Mouse (Mus musculus): Measurements from ENCODE around the gene Arntl2. TPM values are rescaled to one million over a fixed set of nuclear protein-coding genes. Genes with fewer than 3 reads are reported as not detected.

The Arntl2 gene
- polyA plus RNA-seq (2015; fragmentation: Nextera tagmentation; extraction: Ambion mirVana): 7.3 and 10.2 TPM in 2 replicates

DNA sequence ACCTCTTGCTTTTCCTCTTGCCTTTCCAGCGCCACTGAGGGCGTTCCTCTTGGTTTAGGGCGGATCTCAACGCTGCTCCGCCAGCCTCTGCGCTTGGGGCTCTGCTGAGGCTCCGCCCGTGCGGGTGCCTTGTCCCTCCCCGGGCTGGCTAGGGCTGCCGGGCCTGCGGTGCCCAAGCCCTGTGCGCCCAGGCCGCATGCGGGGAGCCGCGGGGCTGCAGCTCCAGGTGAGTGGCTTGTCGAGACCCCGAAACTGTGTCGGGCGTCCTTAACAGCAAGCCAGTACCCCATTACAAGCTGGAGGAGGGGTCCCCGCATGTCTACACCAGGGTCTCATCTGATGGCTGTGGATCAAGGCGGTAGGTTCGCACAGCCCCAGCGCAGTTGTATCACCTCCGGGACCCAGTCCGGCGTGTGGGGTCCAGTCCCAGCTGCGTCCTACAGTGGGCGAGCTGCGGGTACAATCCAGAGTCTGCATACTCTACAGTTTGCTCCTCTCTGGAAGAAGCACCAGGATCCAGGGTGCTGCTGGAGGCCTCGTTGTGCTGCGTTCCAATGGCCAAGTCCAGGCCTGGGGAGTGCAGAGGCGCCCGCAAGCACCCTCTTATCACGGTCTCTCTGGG lies at the start of gene Arntl2:
Arntl2 (plus strand) TSS at position 132 of the 622 bp plus-strand sequence.
- Histone ChIP-seq H3K27me3 (peaks cover 6% of the 10 kb centered on the region; the same call in 1 of the 2 replicates), H3K27ac (no peak within 1 kb of the TSS), H3K9ac (peak within 1 kb of the TSS; percentile 72), H3K4me2 (replicated peaks) (peak within 1 kb of the TSS; percentile 85), H3K36me3 (no peaks in the 10 kb centered on the region), H3K9me3 (no peaks in the 10 kb centered on the region), H3K4me3 (peak within 1 kb of the TSS; percentile 54), H3K4me1 (peaks cover 8% of the 10 kb centered on the region; the same call in 1 of the 2 replicates)
- peak; percentile 97 for ATAC-seq (ENCODE audit: low FRiP score, low read depth)
- under 1% methylated on average over 36 of the region's 36 CpGs for WGBS

DNA sequence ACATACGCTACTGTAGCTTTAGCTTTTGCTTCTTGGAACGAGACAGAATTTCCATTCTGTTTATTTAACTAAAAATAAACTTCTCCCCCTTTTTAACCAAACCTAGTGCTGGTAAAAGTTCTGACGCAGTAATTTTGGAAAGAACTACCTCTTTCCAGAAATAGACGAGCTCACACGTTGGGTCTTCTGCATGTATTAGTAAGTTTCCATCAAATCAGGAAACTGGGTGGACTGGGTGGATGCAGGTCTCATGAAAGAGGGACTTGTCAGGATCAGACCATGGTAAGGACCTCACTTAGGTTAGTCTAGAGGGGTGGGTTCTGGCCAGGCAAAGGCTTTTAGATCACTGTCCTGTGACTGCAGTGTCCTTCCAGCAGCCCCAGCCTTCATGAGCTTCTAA lies 49.3 kb upstream of the Arntl2 start:
- H3K4me3 ChIP-seq: no peak overlapping the region
- no peak overlapping the region for H3K4me2 ChIP-seq (replicated peaks)
- 0 out of 2 replicates have a peak, but pooled peaks have one; percentile 32 for ATAC-seq (ENCODE audit: low FRiP score, low read depth)
- peak overlapping the region; percentile 55; the same call in 1 of the 2 replicates for H3K27ac ChIP-seq
- no peak overlapping the region for H3K9ac ChIP-seq
- H3K27me3 ChIP-seq: no peaks in the 10 kb centered on the region
- no peaks in the 10 kb centered on the region for H3K36me3 ChIP-seq
- 67% methylated on average over 5 of the region's 5 CpGs for WGBS
- no peaks in the 10 kb centered on the region for H3K9me3 ChIP-seq
- peaks cover 15% of the 10 kb centered on the region for H3K4me1 ChIP-seq

DNA sequence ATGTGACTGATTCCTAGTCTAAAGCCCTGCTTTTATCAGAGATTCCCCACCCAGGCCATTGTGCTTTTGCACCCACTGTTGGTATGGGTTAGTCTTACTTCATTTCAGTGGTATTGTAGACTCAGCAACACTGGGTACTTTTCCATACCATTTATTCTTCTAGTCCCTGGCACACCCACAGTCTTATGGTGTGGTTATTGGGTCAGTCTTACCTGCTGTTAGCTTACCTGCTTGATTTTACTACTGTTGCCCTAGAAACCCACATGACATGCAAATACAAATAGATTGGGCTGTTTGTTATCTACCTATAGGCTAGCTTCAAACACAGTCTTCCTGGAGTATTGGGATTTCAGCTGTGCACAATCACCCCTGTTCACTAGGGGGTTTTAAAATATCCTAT lies 48.8 kb upstream of the Arntl2 start:
- H3K27me3 ChIP-seq: no peaks in the 10 kb centered on the region
- no peak for ATAC-seq (ENCODE audit: low FRiP score, low read depth)
- peak overlapping the region; percentile 55; the same call in 1 of the 2 replicates for H3K27ac ChIP-seq
- no peak overlapping the region for H3K9ac ChIP-seq
- H3K4me3 ChIP-seq: no peak overlapping the region
- H3K4me1 ChIP-seq: peaks cover 17% of the 10 kb centered on the region
- H3K4me2 ChIP-seq (replicated peaks): no peak overlapping the region
- no peaks in the 10 kb centered on the region for H3K9me3 ChIP-seq
- no peaks in the 10 kb centered on the region for H3K36me3 ChIP-seq

DNA sequence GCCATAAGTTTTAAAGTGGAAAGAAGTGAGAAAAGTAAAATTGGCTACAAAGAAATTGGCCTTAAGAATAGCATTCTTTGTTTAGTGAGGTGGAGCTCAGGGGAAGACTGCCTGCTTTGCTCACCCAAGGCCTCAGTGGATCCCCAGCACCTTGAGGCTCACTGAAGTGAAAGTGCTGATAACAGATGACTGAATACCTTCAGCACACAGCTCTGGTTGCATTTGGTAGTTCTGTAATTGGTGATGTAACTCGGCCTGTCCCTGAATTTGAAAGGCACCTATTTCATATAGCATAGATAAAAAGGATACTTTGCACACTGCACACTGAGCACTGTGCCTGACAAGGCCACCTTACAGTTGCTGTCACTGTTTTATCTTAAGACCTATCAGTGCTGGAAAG lies 47.6 kb upstream of the Arntl2 start:
- H3K36me3 ChIP-seq: no peaks in the 10 kb centered on the region
- H3K4me2 ChIP-seq (replicated peaks): no peak overlapping the region
- H3K4me3 ChIP-seq: no peak overlapping the region
- no peak overlapping the region for H3K27ac ChIP-seq
- no peaks in the 10 kb centered on the region for H3K9me3 ChIP-seq
- H3K27me3 ChIP-seq: no peaks in the 10 kb centered on the region
- WGBS: 94% methylated on average over 1 of the region's 1 CpGs
- H3K4me1 ChIP-seq: peaks cover 21% of the 10 kb centered on the region
- no peak for ATAC-seq (ENCODE audit: low FRiP score, low read depth)
- no peak overlapping the region for H3K9ac ChIP-seq

DNA sequence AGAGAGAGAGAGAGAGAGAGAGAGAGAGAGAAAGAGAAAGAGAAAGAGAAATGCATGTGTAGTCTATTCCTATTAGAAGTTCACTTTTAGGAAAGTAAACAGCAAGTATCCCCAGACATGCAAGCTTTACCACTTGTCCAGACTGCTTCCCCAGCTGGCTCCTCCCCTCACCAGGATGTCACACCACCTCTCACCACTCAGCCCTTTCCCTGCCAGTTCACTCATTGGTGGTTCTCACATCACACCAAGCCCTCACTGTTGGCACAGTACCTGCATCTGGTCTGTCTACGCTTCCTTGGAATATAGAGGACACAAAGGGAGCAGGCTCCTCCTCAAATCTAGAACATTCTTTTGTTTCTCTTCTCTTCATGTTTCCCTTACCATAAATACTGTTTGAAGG lies 44.2 kb upstream of the Arntl2 start:
- Histone ChIP-seq H3K36me3 (no peaks in the 10 kb centered on the region), H3K9ac (no peak overlapping the region), H3K27ac (no peak overlapping the region), H3K4me3 (no peak overlapping the region), H3K4me1 (peaks cover 39% of the 10 kb centered on the region), H3K9me3 (no peaks in the 10 kb centered on the region), H3K27me3 (no peaks in the 10 kb centered on the region), H3K4me2 (replicated peaks) (no peak overlapping the region)
- 38% methylated on average over 1 of the region's 1 CpGs for WGBS
- ATAC-seq (ENCODE audit: low FRiP score, low read depth): no peak

DNA sequence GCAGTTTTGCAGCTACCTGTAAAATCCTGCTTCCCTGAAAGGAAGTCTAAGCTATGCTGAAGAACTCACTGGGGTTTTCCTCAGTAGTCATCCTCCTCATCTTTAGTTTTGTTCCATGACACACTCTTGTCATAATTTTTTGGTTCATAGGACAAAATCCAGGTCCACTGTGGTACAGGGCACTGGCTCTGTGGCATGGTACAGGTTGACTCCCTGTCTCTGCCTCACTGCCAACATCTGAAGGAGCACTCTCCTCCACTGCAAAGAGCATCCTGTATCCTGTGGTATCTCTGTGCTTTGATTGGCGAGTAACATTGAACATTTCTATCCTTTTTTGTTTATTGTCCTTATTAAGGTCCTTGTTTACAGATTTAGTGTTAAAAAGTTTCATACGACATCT lies 43.7 kb upstream of the Arntl2 start:
- Histone ChIP-seq H3K9me3 (no peaks in the 10 kb centered on the region), H3K9ac (no peak overlapping the region), H3K4me2 (replicated peaks) (no peak overlapping the region), H3K27ac (no peak overlapping the region), H3K4me1 (peaks cover 41% of the 10 kb centered on the region), H3K4me3 (no peak overlapping the region), H3K36me3 (no peaks in the 10 kb centered on the region), H3K27me3 (no peaks in the 10 kb centered on the region)
- 84% methylated on average over 2 of the region's 2 CpGs for WGBS
- no peak for ATAC-seq (ENCODE audit: low FRiP score, low read depth)

DNA sequence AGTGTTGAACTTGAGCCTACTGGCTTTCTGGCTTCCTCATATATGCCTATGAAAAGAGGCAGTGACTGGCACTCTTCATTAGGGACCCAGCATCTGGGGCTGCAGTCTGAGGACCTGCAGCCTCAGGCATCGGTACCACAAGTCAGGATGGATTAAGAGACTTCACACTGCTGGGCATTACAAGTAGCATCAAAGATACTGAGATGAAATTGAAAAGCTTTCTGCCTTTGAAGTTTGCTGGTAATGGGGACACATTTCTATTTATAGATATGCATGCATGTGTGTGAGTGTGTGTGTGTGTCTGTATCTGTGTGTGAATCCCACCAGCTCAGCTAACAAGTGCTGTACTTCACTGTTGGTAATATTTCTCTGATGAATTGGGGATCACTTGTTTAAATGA lies 43.2 kb upstream of the Arntl2 start:
- Histone ChIP-seq H3K9ac (no peak overlapping the region), H3K4me3 (no peak overlapping the region), H3K9me3 (no peaks in the 10 kb centered on the region), H3K27ac (no peak overlapping the region), H3K4me1 (peaks cover 43% of the 10 kb centered on the region), H3K36me3 (no peaks in the 10 kb centered on the region), H3K4me2 (replicated peaks) (no peak overlapping the region), H3K27me3 (no peaks in the 10 kb centered on the region)
- ATAC-seq (ENCODE audit: low FRiP score, low read depth): no peak
- WGBS: 42% methylated on average over 1 of the region's 1 CpGs

DNA sequence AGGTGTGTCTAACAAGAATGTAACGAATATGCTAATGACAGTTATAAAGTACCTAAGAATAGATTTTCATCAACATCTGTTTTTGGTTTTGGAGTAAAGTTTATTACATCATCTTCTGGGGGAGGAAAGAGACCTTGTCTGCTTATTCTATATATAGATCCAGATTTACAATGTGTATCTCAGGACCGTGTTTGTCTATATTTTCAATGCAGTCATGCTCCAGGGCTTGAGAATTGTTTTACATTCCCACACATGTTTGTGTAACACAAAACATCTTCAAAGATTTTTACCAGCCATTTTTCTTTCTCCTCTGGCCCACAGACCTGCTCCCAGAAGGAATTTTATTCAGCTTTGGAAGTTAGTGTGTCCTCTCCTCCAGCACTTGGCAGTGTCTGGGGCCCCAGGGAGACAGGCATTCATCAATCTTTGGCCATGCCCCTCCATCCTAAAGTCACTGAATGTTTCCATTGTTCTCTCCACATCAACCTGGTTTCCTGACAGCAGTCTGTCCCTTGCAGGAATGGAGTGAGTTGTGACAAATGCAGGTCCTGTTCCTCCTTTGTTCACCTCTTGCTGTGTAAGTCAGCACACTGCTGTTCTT lies 42.2 kb upstream of the Arntl2 start:
- H3K9ac ChIP-seq: no peak overlapping the region
- H3K4me2 ChIP-seq (replicated peaks): no peak overlapping the region
- peaks cover 50% of the 10 kb centered on the region for H3K4me1 ChIP-seq
- H3K4me3 ChIP-seq: no peak overlapping the region
- 27% methylated on average over 2 of the region's 2 CpGs for WGBS
- H3K27me3 ChIP-seq: no peaks in the 10 kb centered on the region
- H3K27ac ChIP-seq: peak overlapping the region; percentile 39; the same call in 1 of the 2 replicates
- no peaks in the 10 kb centered on the region for H3K9me3 ChIP-seq
- H3K36me3 ChIP-seq: no peaks in the 10 kb centered on the region
- ATAC-seq (ENCODE audit: low FRiP score, low read depth): no peak

DNA sequence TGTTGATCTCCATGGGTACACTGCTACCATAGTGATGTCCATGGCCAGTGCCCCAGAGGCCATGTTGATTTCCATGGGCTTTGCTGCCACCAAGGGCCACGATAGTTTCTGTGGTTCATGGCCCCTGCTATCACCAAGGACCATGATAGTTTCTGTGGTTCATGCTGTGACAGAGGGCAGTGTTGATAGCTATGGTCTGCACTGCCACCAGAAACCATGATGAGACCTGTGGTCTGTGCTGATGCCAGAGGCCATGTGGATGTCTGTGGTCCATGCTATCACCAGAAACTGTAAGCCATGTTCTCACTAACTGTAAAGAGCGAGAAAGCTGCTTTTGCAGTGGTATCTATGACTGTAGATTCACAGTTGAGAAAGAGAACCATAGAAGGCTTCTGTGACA lies 40.7 kb upstream of the Arntl2 start:
- H3K4me3 ChIP-seq: no peak overlapping the region
- peaks cover 1% of the 10 kb centered on the region for H3K36me3 ChIP-seq
- no peaks in the 10 kb centered on the region for H3K9me3 ChIP-seq
- H3K27me3 ChIP-seq: no peaks in the 10 kb centered on the region
- WGBS: 91% methylated on average over 2 of the region's 2 CpGs
- no peak overlapping the region for H3K27ac ChIP-seq
- no peak overlapping the region for H3K9ac ChIP-seq
- H3K4me2 ChIP-seq (replicated peaks): no peak overlapping the region
- peaks cover 50% of the 10 kb centered on the region for H3K4me1 ChIP-seq
- no peak for ATAC-seq (ENCODE audit: low FRiP score, low read depth)

DNA sequence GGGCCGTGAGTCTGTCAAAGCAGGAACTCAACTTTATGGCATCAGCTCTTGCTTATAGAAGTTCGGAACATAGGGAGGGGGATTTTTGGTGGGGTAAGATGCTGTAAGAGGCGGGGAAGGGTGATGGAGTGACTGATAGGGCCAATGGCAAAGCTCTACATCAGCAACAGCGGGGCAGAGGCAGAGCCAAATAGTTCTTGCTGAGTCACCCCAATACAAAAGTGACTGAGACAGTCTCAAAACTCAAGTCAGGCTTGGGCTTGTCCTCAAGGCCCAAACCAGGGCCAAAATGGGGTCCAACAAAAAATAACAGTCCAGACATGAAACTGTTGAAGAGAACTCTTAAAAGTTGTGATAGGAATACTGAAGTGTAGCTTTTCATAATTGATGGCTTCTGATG lies 40.2 kb upstream of the Arntl2 start:
- peaks cover 3% of the 10 kb centered on the region for H3K36me3 ChIP-seq
- H3K9me3 ChIP-seq: no peaks in the 10 kb centered on the region
- ATAC-seq (ENCODE audit: low FRiP score, low read depth): no peak
- H3K27ac ChIP-seq: no peak overlapping the region
- no peak overlapping the region for H3K4me3 ChIP-seq
- H3K27me3 ChIP-seq: no peaks in the 10 kb centered on the region
- no peak overlapping the region for H3K9ac ChIP-seq
- no peak overlapping the region for H3K4me2 ChIP-seq (replicated peaks)
- WGBS: 93% methylated on average over 4 of the region's 4 CpGs
- H3K4me1 ChIP-seq: peaks cover 50% of the 10 kb centered on the region

DNA sequence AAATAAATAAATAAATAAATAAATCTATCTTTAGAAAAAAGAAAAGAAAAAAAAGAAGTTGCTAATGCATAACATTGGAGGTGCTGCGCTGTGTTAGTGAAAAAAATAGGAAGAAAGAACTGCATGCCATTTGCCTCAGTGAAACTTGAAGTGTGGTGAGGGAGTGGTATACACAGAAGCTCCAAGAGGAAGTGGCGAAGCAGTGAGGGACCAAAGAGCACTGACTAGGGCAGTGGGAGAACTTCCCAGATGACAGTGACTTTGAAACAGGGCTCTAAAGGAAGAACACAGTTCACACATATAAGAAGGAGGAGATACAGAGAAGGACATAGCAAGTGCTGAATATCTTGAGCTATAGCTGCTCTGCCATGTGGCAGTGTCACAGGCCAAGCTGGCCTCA lies 36.8 kb upstream of the Arntl2 start:
- Histone ChIP-seq H3K36me3 (peaks cover 3% of the 10 kb centered on the region), H3K9ac (no peak overlapping the region), H3K27ac (no peak overlapping the region), H3K4me3 (no peak overlapping the region), H3K4me1 (peaks cover 37% of the 10 kb centered on the region), H3K4me2 (replicated peaks) (no peak overlapping the region), H3K9me3 (no peaks in the 10 kb centered on the region), H3K27me3 (no peaks in the 10 kb centered on the region)
- no peak for ATAC-seq (ENCODE audit: low FRiP score, low read depth)
- 94% methylated on average over 2 of the region's 2 CpGs for WGBS

DNA sequence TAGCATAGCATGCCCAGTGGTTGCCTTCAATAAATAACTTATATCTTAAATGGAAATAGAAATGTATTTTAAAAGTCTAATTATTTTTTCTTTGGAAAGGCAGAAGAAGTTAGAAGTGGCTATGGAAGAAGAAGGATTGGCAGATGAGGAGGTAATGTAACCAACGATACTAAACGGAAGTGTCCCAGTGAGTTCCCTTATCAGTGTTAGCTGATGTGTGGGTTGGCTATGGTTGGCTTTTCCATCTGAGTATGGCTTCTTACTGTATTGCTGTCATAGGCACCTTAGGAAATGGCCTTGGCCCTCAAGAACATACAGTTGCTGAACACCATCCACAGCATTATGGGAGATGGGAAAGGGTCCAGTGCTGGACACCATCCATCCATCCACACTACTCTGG lies 35.8 kb upstream of the Arntl2 start:
- H3K9me3 ChIP-seq: no peaks in the 10 kb centered on the region
- no peak overlapping the region for H3K27ac ChIP-seq
- no peak for ATAC-seq (ENCODE audit: low FRiP score, low read depth)
- no peaks in the 10 kb centered on the region for H3K27me3 ChIP-seq
- no peak overlapping the region for H3K4me3 ChIP-seq
- no peak overlapping the region for H3K9ac ChIP-seq
- 98% methylated on average over 2 of the region's 2 CpGs for WGBS
- peaks cover 31% of the 10 kb centered on the region for H3K4me1 ChIP-seq
- no peak overlapping the region for H3K4me2 ChIP-seq (replicated peaks)
- H3K36me3 ChIP-seq: peaks cover 3% of the 10 kb centered on the region

DNA sequence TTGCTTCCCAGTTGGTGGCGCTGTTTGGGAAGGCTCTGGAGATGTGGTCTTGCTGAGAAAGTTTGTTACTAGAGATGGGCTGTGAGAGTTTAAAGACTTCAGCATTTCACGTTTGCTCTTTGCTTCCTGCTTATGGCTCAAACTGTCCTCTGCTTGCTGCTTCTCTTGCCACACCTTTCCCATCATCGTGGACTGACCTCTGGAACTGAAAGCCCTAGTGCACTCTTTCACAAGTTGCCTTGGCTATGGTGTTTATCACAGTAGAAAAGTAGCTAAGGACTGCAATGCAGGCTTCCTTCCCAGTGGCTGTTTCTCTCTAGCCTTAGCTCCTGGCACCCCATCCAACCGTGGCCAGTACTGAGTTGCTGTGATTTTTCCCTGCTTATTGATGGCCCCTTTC lies 35.1 kb upstream of the Arntl2 start:
- Histone ChIP-seq H3K27ac (no peak overlapping the region), H3K9ac (no peak overlapping the region), H3K4me3 (no peak overlapping the region), H3K36me3 (peaks cover 3% of the 10 kb centered on the region), H3K4me2 (replicated peaks) (no peak overlapping the region), H3K4me1 (peaks cover 31% of the 10 kb centered on the region), H3K27me3 (no peaks in the 10 kb centered on the region), H3K9me3 (no peaks in the 10 kb centered on the region)
- 70% methylated on average over 4 of the region's 4 CpGs for WGBS
- no peak for ATAC-seq (ENCODE audit: low FRiP score, low read depth)

All from limb, embryonic 13.5 days (tissue).